Mouse (Mus musculus): ENCODE measurements around the gene Cux1. TPM values are rescaled to one million over a fixed set of nuclear protein-coding genes. Genes with fewer than 3 reads are reported as not detected.

Gene Cux1
- polyA plus RNA-seq, 1 experiment from 2014 or later = 68.9 TPM

- Histone ChIP-seq H3K36me3 (peaks cover 5% of the 10 kb centered on the region; the same call in 1 of the 2 replicates), H3K27me3 (replicated peaks) (no peaks in the 10 kb centered on the region), H3K4me2 (no peak overlapping the region), H3K4me3 (no peak overlapping the region), H3K27ac (replicated peaks) (no peak overlapping the region), H3K9ac (no peak overlapping the region), H3K9me3 (no peaks in the 10 kb centered on the region), H3K4me1 (peaks cover 42% of the 10 kb centered on the region)
- 95% methylated on average over 3 of the region's 3 CpGs for WGBS
- ATAC-seq (ENCODE audit: extremely low read depth, insufficient number of reproducible peaks, low FRiP score, low TSS enrichment) = no peak
These were observed 114.6 kb downstream of the Cux1 start for GRCm38 (mm10) chr5:136452681-136453080.

DNA sequence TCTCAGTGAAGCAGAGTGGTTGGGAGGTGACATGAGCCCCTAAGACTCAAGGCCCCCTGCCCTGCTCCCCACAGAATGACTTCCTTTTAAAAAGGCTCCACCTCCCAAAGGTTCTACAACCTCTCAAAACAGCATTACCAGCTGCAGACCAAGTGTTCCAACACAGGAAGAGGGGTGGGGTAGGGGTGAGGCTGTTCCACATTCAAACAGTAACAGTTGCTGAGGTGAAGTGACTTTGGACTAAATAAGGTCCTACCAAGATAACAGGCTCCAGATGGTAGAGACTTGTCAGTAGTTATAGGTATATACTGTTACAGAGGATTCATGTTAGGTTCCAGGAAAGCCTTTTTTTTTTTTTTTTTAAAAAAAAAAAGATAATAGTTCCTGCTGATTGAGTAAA lies 117.5 kb downstream of the Cux1 start:
- ATAC-seq (ENCODE audit: extremely low read depth, insufficient number of reproducible peaks, low FRiP score, low TSS enrichment) = no peak
- no peaks in the 10 kb centered on the region for H3K9me3 ChIP-seq
- H3K4me1 ChIP-seq = peaks cover 42% of the 10 kb centered on the region
- peaks cover 5% of the 10 kb centered on the region; the same call in 1 of the 2 replicates for H3K36me3 ChIP-seq
- H3K4me3 ChIP-seq = no peak overlapping the region
- H3K4me2 ChIP-seq = no peak overlapping the region
- H3K27ac ChIP-seq (replicated peaks) = no peak overlapping the region
- H3K9ac ChIP-seq = no peak overlapping the region
- H3K27me3 ChIP-seq (replicated peaks) = no peaks in the 10 kb centered on the region

- Histone ChIP-seq H3K27ac (replicated peaks) (peak overlapping the region; percentile 70), H3K4me3 (no peak overlapping the region), H3K9ac (no peak overlapping the region), H3K36me3 (peaks cover 5% of the 10 kb centered on the region; the same call in 1 of the 2 replicates), H3K9me3 (no peaks in the 10 kb centered on the region), H3K4me1 (peaks cover 65% of the 10 kb centered on the region), H3K4me2 (no peak overlapping the region), H3K27me3 (replicated peaks) (no peaks in the 10 kb centered on the region)
- ATAC-seq (ENCODE audit: extremely low read depth, insufficient number of reproducible peaks, low FRiP score, low TSS enrichment) = no peak
- WGBS = 41% methylated on average over 5 of the region's 5 CpGs
These were observed 121.3 kb downstream of the Cux1 start for GRCm38 (mm10) chr5:136445967-136446366.

GRCm38 (mm10) chr5:136442238-136443187 lies 124.8 kb downstream of the Cux1 start:
- H3K27me3 ChIP-seq (replicated peaks) = no peaks in the 10 kb centered on the region
- no peak overlapping the region for H3K4me2 ChIP-seq
- 50% methylated on average over 11 of the region's 11 CpGs for WGBS
- H3K27ac ChIP-seq (replicated peaks) = peak overlapping the region; percentile 66
- ATAC-seq (ENCODE audit: extremely low read depth, insufficient number of reproducible peaks, low FRiP score, low TSS enrichment) = no peak
- H3K36me3 ChIP-seq = 0 out of 2 replicates have a peak, but pooled peaks cover 5% of the 10 kb centered on the region
- H3K9ac ChIP-seq = no peak overlapping the region
- H3K4me1 ChIP-seq = peaks cover 62% of the 10 kb centered on the region
- H3K4me3 ChIP-seq = no peak overlapping the region
- no peaks in the 10 kb centered on the region for H3K9me3 ChIP-seq

DNA sequence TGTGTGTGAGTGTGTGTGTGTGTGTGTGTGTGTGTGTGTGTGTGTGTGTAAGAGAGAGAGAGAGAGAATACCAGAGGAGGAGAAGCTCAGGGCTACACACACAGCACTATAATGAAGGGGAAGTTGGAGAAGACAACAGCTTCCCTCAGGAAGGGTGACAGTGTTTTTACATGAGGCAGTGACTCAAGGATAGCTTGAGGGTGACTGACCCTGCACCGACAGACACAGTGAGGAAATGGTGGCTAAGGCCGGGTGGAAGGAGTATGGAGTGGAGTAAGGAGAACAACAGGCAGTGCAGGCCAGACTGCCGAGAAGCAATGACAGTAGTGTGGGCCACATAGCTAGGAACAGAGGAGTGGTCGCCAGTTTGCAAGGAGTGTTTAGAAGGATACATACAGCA lies 137.6 kb downstream of the Cux1 start:
- Histone ChIP-seq H3K9me3 (no peaks in the 10 kb centered on the region), H3K27me3 (replicated peaks) (no peaks in the 10 kb centered on the region), H3K36me3 (no peaks in the 10 kb centered on the region), H3K4me2 (no peak overlapping the region), H3K4me1 (peaks cover 61% of the 10 kb centered on the region), H3K9ac (no peak overlapping the region), H3K4me3 (no peak overlapping the region), H3K27ac (replicated peaks) (peak overlapping the region; percentile 97)
- no peak for ATAC-seq (ENCODE audit: extremely low read depth, insufficient number of reproducible peaks, low FRiP score, low TSS enrichment)
- WGBS = 59% methylated on average over 4 of the region's 4 CpGs

- Histone ChIP-seq H3K4me3 (no peak overlapping the region), H3K27me3 (replicated peaks) (no peaks in the 10 kb centered on the region), H3K27ac (replicated peaks) (peak overlapping the region; percentile 97), H3K36me3 (no peaks in the 10 kb centered on the region; the same call in 1 of the 2 replicates), H3K9me3 (no peaks in the 10 kb centered on the region), H3K4me1 (peaks cover 53% of the 10 kb centered on the region), H3K4me2 (peak overlapping the region; percentile 58), H3K9ac (peak overlapping the region; percentile 48)
- no peak for ATAC-seq (ENCODE audit: extremely low read depth, insufficient number of reproducible peaks, low FRiP score, low TSS enrichment)
- 25% methylated on average over 6 of the region's 6 CpGs for WGBS
These were observed 138.7 kb downstream of the Cux1 start for GRCm38 (mm10) chr5:136428498-136429060.

- Histone ChIP-seq H3K4me2 (peak overlapping the region; percentile 58), H3K9ac (peak overlapping the region; percentile 48), H3K4me1 (peaks cover 51% of the 10 kb centered on the region), H3K27ac (replicated peaks) (peak overlapping the region; percentile 97), H3K9me3 (no peaks in the 10 kb centered on the region), H3K36me3 (no peaks in the 10 kb centered on the region; the same call in 1 of the 2 replicates), H3K4me3 (no peak overlapping the region; the same call in 1 of the 2 replicates), H3K27me3 (replicated peaks) (no peaks in the 10 kb centered on the region)
- ATAC-seq (ENCODE audit: extremely low read depth, insufficient number of reproducible peaks, low FRiP score, low TSS enrichment) = no peak
- 21% methylated on average over 13 of the region's 13 CpGs for WGBS
These were observed 139.4 kb downstream of the Cux1 start for GRCm38 (mm10) chr5:136427772-136428497.

GRCm38 (mm10) chr5:136427121-136427771 lies 140.0 kb downstream of the Cux1 start:
- H3K27ac ChIP-seq (replicated peaks) = peak overlapping the region; percentile 97
- peak overlapping the region; percentile 58 for H3K4me2 ChIP-seq
- ATAC-seq (ENCODE audit: extremely low read depth, insufficient number of reproducible peaks, low FRiP score, low TSS enrichment) = no peak
- peak overlapping the region; percentile 24 for H3K9ac ChIP-seq
- H3K4me1 ChIP-seq = peaks cover 52% of the 10 kb centered on the region
- no peaks in the 10 kb centered on the region; the same call in 1 of the 2 replicates for H3K36me3 ChIP-seq
- WGBS = 37% methylated on average over 4 of the region's 4 CpGs
- H3K9me3 ChIP-seq = no peaks in the 10 kb centered on the region
- H3K27me3 ChIP-seq (replicated peaks) = no peaks in the 10 kb centered on the region
- no peak overlapping the region; the same call in 1 of the 2 replicates for H3K4me3 ChIP-seq

DNA sequence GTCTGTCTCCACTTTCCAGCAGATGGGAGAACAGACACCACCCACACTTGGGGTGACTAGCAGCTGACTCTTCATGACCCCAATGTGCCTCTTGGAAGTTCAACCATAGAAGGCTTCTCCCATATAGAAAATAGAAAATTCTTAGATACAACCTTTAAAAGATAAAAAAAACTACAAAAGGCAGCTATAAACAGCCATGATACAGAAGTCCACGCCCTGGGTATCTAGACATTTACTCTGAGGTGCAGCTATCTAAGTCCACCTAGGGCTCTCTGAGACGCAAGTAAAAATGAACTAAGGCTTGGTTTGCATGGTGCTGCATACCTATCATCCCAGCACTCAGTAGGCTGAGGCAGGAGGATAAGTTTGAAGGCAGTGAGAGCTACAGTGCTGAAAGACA lies 144.3 kb downstream of the Cux1 start:
- no peaks in the 10 kb centered on the region; the same call in 1 of the 2 replicates for H3K36me3 ChIP-seq
- H3K27ac ChIP-seq (replicated peaks) = no peak overlapping the region
- ATAC-seq (ENCODE audit: extremely low read depth, insufficient number of reproducible peaks, low FRiP score, low TSS enrichment) = no peak
- H3K9me3 ChIP-seq = no peaks in the 10 kb centered on the region
- 93% methylated on average over 2 of the region's 2 CpGs for WGBS
- peaks cover 64% of the 10 kb centered on the region for H3K4me1 ChIP-seq
- H3K27me3 ChIP-seq (replicated peaks) = no peaks in the 10 kb centered on the region
- H3K4me2 ChIP-seq = no peak overlapping the region
- no peak overlapping the region for H3K4me3 ChIP-seq
- no peak overlapping the region for H3K9ac ChIP-seq

DNA sequence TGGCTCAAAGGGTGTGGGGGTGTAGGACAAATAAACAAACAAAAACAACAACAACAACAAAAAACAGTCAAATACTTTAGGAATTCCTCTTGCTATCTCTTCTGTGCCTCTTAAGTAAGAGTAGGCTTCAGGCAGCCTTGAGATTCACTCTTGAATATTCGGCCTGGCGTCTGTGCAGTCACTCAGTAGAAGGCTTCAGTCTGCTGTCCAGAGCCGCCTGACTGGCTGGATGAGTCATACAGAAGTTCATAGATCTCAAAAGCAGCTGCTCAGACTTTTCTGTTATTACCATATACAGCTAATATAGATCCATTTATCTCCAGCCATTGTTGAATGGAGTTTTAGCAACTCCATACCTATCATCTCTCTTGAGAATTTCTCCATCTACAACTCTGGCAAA lies 145.4 kb downstream of the Cux1 start:
- Histone ChIP-seq H3K9ac (no peak overlapping the region), H3K27me3 (replicated peaks) (no peaks in the 10 kb centered on the region), H3K9me3 (no peaks in the 10 kb centered on the region), H3K36me3 (no peaks in the 10 kb centered on the region; the same call in 1 of the 2 replicates), H3K4me2 (no peak overlapping the region), H3K4me3 (no peak overlapping the region), H3K27ac (replicated peaks) (no peak overlapping the region), H3K4me1 (peaks cover 63% of the 10 kb centered on the region)
- 54% methylated on average over 3 of the region's 3 CpGs for WGBS
- ATAC-seq (ENCODE audit: extremely low read depth, insufficient number of reproducible peaks, low FRiP score, low TSS enrichment) = no peak

DNA sequence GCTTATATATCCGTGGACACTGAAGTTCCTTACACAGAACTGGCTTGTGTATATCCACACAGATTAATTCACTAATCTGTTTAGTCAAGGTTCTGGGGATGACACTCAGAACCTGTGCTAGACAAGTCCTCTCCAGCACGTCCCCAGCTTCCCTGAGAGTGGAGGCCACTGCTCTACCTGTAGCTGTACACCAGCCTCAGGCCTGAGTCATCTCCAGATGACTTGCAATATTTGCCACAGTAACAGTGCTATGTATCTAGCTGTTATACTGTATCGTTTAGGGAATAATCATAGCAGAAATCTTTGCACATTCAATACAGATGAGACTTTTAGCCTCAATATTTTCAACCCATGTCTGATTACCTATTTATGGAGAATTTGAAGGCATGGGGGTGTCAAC lies 146.0 kb downstream of the Cux1 start:
- Histone ChIP-seq H3K4me2 (no peak overlapping the region), H3K4me3 (no peak overlapping the region), H3K4me1 (peaks cover 60% of the 10 kb centered on the region), H3K36me3 (no peaks in the 10 kb centered on the region; the same call in 1 of the 2 replicates), H3K9me3 (no peaks in the 10 kb centered on the region), H3K9ac (no peak overlapping the region), H3K27ac (replicated peaks) (no peak overlapping the region), H3K27me3 (replicated peaks) (no peaks in the 10 kb centered on the region)
- WGBS = 82% methylated on average over 3 of the region's 3 CpGs
- no peak for ATAC-seq (ENCODE audit: extremely low read depth, insufficient number of reproducible peaks, low FRiP score, low TSS enrichment)
